Mouse (Mus musculus) liver, adult 2 months (tissue): ENCODE results near the gene Kif18b. TPM values are rescaled to one million over a fixed set of nuclear protein-coding genes. Genes with fewer than 3 reads are reported as not detected.

Source experiments
- DNase-seq: peaks from one replicate; pipeline ENCODE4 v3.0.0-alpha.2; 2011; ENCODE audit warnings: low read depth, low spot score; ENCODE audit errors: extremely low read depth
- H3K27ac ChIP-seq: fragments of 200-500 bp; replicated peaks from 2 replicates; pipeline ENCODE4 v1.5.1; 2012; ENCODE audit warnings: low read depth, mild to moderate bottlenecking, control low read depth, inconsistent platforms, low read length; ENCODE audit not compliant: insufficient read depth
- H3K27me3 ChIP-seq: fragments of 200-500 bp; 2 replicates; pipeline ENCODE4 v1.6.1; 2012; ENCODE audit warnings: mild to moderate bottlenecking, moderate library complexity, low read length, inconsistent platforms; ENCODE audit not compliant: control insufficient read depth, insufficient read depth
- H3K36me3 ChIP-seq: fragments of 200-500 bp; 2 replicates; pipeline ENCODE4 v1.6.1; 2012; ENCODE audit warnings: low read length, inconsistent platforms; ENCODE audit not compliant: control insufficient read depth, insufficient read depth
- H3K4me1 ChIP-seq: fragments of 200-500 bp; 2 replicates; pipeline ENCODE4 v1.6.1; 2011; ENCODE audit warnings: low read length; ENCODE audit not compliant: control insufficient read depth, insufficient read depth
- H3K4me3 ChIP-seq: fragments of 200-500 bp; 2 replicates; pipeline ENCODE4 v1.5.1; 2011; ENCODE audit warnings: low read depth, mild to moderate bottlenecking, control low read depth, low read length, moderate library complexity; ENCODE audit not compliant: insufficient read depth
- H3K79me2 ChIP-seq: fragments of 200-500 bp; 2 replicates; pipeline ENCODE4 v1.6.1; 2012; ENCODE audit warnings: inconsistent platforms, mild to moderate bottlenecking, low read length, moderate library complexity; ENCODE audit not compliant: control insufficient read depth, insufficient read depth
- H3K9ac ChIP-seq: fragments of 200-500 bp; 2 replicates; pipeline ENCODE4 v1.6.1; 2012; ENCODE audit warnings: low read depth, mild to moderate bottlenecking, control low read depth, inconsistent platforms, low read length
- CTCF ChIP-seq: fragments of 200-500 bp; IDR thresholded peaks from 2 replicates; pipeline ENCODE4 v1.5.1; 2011; ENCODE audit warnings: low read depth, low read length, control low read depth
- POLR2A ChIP-seq: fragments of 200-500 bp; IDR thresholded peaks from 2 replicates; pipeline ENCODE4 v1.6.1; 2011; ENCODE audit warnings: low read length, control low read depth; ENCODE audit not compliant: insufficient read depth; ENCODE audit errors: extremely low read depth
- WGBS: fragments of 180-500 bp; shearing (Covaris S2); methylation state at CpG from one replicate; pipeline ENCODE4 v1.1.7; 2018; 5-methylcytosine and 5-hydroxymethylcytosine counted together
- polyA plus RNA-seq: library from polyadenylated mRNA; depleted of rRNA; stranded (reverse); fragments of >200 nt; gene quantifications from 2 replicates; pipeline ENCODE4 v1.2.3, GENCODE M21; 2012
- total RNA-seq: library from RNA; depleted of rRNA; stranded (reverse); fragments of >200 nt; gene quantifications from 2 replicates; pipeline ENCODE4 v1.2.3, GENCODE M21; 2014

Gene Kif18b
- total and polyA plus RNA-seq, 2 experiments = 0.09 to 0.12 TPM

DNA sequence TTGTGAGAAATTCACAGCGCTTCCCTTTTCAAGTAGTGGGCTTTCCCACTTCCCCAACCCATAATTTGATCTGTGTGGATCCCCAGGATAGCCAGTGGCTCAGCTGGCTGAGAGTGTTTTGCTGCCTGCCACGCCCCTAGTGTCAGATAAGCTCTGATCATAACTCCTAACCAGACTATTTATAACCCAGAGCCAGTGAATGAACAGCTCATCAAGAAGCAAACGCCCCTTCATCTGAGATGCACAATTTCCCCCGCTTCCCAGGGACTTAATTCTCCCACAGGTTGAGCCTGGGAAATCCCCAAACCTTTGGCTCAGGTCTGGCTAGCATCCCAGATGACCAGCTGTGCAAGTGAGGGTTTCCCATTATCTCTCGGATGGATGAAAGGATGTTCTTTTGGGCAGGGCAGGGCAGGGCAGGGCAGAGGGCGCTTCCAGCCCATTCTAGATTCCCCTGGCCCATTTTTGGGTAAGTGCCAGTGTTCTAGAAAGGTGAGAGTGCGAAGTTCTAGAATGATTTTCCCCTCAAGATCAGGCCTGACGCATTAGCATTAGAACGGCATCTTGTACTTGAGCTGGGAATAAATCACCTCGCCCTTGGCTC is 40.2 kb downstream of the Kif18b start, which contains the start of gene Fam187a:
Gene Fam187a, plus strand, starts transcription at position 554 of the 604 bp plus-strand sequence.
- no peak for DNase-seq
- H3K4me1 ChIP-seq = peaks cover 6% of the 10 kb centered on the region; the same call in 1 of the 2 replicates
- no peaks in the 10 kb centered on the region for H3K36me3 ChIP-seq
- H3K27ac ChIP-seq = no peak within 1 kb of the TSS
- H3K27me3 ChIP-seq = no peaks in the 10 kb centered on the region
- H3K79me2 ChIP-seq = 0 out of 2 replicates have a peak, but pooled peaks cover 7% of the 10 kb centered on the region
- H3K4me3 ChIP-seq = no peak within 1 kb of the TSS
- H3K9ac ChIP-seq = no peak within 1 kb of the TSS
- no peak for TF ChIP-seq POLR2A
- TF ChIP-seq CTCF = no peak
- WGBS = 63% methylated on average over 10 of the region's 10 CpGs

DNA sequence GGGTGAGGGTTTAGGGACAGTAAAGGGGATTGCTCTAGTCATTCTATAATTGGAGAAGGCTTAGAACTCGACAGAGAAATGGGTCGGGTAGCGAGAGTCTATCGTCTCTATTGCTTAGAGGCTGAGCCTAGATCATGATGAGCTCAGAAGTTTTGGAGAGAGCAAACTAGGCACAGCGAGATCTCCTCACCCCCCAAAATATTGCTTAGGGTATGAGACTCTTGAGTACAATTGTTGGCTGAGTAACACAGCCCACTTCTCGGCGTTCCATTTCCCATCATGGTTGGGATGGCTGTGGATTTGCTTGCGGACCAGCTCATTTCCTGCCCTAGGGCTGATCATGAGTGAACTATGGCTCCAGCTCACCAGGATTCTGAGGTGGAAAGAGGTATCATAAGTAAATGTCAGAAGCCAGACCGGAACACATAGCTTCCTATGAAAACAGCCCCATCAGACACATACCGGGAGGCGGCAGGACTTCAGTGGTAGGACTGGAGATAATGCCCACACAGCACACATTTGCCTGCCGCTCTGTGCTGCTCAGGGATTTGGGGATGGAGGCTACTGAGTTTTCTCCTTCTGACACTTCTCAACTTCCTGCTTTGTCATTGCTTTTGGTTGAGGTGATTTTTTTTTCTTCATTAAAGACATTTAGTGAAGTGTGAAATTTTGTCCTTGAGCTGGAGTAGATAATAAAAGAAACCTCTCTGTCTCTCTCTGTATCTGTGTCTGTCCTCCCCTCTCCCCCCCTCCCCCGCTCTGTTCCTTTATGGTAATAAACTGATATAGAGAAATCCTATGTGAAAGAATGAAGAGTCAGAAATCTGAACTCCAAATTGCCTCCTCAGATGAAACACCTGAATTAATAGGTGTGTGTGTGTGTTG is 43.4 kb downstream of the Kif18b start:
- WGBS = 15% methylated on average over 13 of the region's 13 CpGs
- H3K4me1 ChIP-seq = peaks cover 6% of the 10 kb centered on the region; the same call in 1 of the 2 replicates
- no peaks in the 10 kb centered on the region for H3K27me3 ChIP-seq
- DNase-seq = no peak
- peak overlapping the region; percentile 71 for H3K4me3 ChIP-seq
- peak overlapping the region; percentile 21; the same call in 1 of the 2 replicates for H3K9ac ChIP-seq
- TF ChIP-seq POLR2A (no peak), CTCF (no peak)
- peaks cover 1% of the 10 kb centered on the region; the same call in 1 of the 2 replicates for H3K36me3 ChIP-seq
- peaks cover 7% of the 10 kb centered on the region; the same call in 1 of the 2 replicates for H3K79me2 ChIP-seq
- H3K27ac ChIP-seq = no peak overlapping the region

DNA sequence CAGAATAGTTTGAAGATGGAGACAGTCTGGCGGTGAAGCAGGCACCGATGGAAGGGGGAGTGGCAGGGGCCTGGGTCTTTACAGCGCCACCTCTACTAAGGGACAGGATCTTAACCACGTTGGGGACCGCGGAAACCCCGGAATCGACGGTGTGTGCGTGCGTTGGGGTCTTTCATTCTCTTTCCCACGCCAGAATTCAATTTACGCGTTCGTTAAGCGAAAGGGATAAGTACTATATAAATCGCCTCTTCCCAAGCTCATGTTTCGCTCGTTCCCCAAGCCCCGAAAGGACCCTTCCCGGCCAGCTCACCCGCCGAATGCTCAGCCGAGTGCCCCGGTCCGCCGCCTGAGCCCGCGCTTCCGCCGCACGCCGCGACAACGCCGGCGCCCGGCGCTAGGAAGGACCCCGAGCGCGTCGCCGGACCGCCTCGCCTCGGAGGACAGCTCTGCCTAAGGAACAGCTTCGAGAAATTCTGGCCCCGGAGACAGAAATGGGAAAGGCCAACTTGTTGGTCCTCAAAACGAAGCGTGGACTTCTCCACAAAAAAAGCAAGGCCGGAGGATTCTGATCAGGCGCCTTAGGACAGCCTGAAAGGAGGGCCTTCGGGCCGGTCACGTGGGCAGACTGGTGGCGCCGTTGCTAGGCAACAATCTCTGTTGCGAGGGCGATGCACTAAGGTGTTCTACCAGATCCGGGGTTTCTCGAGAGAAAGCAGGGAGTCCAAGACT is 44.2 kb downstream of the Kif18b start, which contains the start of the genes Eftud2 and Ccdc103:
Gene Eftud2, minus strand, starts transcription at position 401 of the 729 bp plus-strand sequence.
Gene Ccdc103, plus strand, starts transcription at position 620 of the 729 bp plus-strand sequence.
- Histone ChIP-seq H3K9ac (peak within 1 kb of the TSS; percentile 85), H3K27ac (peak within 1 kb of the TSS; percentile 96), H3K79me2 (peaks cover 7% of the 10 kb centered on the region; the same call in 1 of the 2 replicates), H3K4me3 (peak within 1 kb of the TSS; percentile 71), H3K27me3 (no peaks in the 10 kb centered on the region), H3K36me3 (peaks cover 6% of the 10 kb centered on the region; the same call in 1 of the 2 replicates), H3K4me1 (peaks cover 6% of the 10 kb centered on the region; the same call in 1 of the 2 replicates)
- WGBS = under 1% methylated on average over 62 of the region's 62 CpGs
- TF ChIP-seq CTCF (no peak), POLR2A (peak; percentile 65; the same call in 1 of the 2 replicates)
- DNase-seq = peak; percentile 73

DNA sequence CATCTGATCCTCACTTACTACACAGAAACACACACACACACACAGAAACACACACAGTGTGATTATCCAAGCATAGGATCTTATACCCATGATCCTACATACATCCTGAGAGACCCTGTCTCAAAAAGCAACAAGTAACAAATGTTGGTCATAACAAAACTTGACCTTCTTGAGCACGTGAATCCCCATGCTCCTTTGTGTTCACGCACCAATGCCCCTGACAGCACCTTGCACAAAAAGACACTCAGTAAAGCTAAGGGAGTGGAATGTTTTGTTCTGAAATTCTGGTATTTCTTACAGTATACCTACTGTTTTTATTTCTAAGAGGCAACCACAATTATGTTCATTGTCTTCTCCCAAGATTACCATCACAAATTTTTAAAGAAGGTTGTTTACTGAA is 45.4 kb downstream of the Kif18b start:
- Histone ChIP-seq H3K27ac (no peak overlapping the region), H3K27me3 (no peaks in the 10 kb centered on the region), H3K36me3 (peaks cover 6% of the 10 kb centered on the region; the same call in 1 of the 2 replicates), H3K9ac (no peak overlapping the region), H3K79me2 (peaks cover 7% of the 10 kb centered on the region; the same call in 1 of the 2 replicates), H3K4me1 (peaks cover 6% of the 10 kb centered on the region; the same call in 1 of the 2 replicates), H3K4me3 (no peak overlapping the region)
- 85% methylated on average over 2 of the region's 2 CpGs for WGBS
- no peak for DNase-seq
- no peak for TF ChIP-seq CTCF
- no peak for TF ChIP-seq POLR2A

DNA sequence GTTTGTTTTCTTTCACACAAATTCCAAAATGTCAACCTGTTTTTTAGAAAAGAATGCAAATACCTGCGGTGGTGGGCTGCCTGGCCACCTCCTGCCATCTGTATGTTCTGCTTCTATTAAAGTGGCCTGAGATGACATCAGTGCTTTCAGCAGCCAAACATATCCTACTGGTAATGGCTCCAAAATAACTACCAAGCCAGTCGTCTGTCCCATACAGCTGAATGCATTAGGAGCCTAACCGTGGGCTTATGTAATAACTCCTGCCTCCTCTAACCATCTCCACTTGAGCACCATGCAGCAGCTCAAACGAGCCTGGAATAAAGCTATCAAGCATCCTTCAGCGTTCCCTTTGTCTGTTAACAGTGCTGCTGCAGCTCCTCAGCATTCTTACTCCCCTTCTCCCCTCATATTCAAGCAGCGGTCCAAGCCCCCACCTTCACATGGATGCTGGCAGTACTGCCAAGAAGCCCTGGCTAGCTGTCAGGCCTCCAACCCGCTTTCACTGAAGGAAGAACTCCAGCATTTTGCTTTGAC is 50.1 kb downstream of the Kif18b start:
- H3K36me3 ChIP-seq = peaks cover 19% of the 10 kb centered on the region
- no peak overlapping the region for H3K4me3 ChIP-seq
- 89% methylated on average over 7 of the region's 7 CpGs for WGBS
- 0 out of 2 replicates have a peak, but pooled peaks cover under 1% of the 10 kb centered on the region for H3K4me1 ChIP-seq
- DNase-seq = no peak
- no peak for TF ChIP-seq POLR2A
- no peak for TF ChIP-seq CTCF
- no peak overlapping the region for H3K9ac ChIP-seq
- H3K27me3 ChIP-seq = no peaks in the 10 kb centered on the region
- no peak overlapping the region for H3K27ac ChIP-seq
- no peaks in the 10 kb centered on the region; the same call in 1 of the 2 replicates for H3K79me2 ChIP-seq
